Mouse (Mus musculus) embryo, embryonic 11 days (tissue): ENCODE measurements around the gene Xpo6.

Experiments used
- DNase-seq: peaks from one replicate; pipeline ENCODE4 v3.0.0-alpha.2; 2015

Xpo6 gene

GRCm38 (mm10) chr7:126066777-126067176, 133.5 kb downstream of the Xpo6 start:
- no peak for DNase-seq

- no peak for DNase-seq
These were observed 134.9 kb downstream of the Xpo6 start for GRCm38 (mm10) chr7:126065243-126065876.

GRCm38 (mm10) chr7:126062228-126062627, 138.1 kb downstream of the Xpo6 start:
- DNase-seq: no peak

GRCm38 (mm10) chr7:126058918-126059317, 141.4 kb downstream of the Xpo6 start:
- DNase-seq: no peak

- no peak for DNase-seq
These were observed 142.9 kb downstream of the Xpo6 start for GRCm38 (mm10) chr7:126057332-126057914.

- DNase-seq: no peak
These were observed 145.7 kb downstream of the Xpo6 start for GRCm38 (mm10) chr7:126054574-126054973.

- DNase-seq: no peak
These were observed 146.7 kb downstream of the Xpo6 start for GRCm38 (mm10) chr7:126053618-126054017.

GRCm38 (mm10) chr7:126051910-126052309, 148.4 kb downstream of the Xpo6 start:
- no peak for DNase-seq
